Mouse (Mus musculus): ENCODE measurements around the gene Wbp4. TPM values are rescaled to one million over a fixed set of nuclear protein-coding genes. Genes with fewer than 3 reads are reported as not detected.

Gene Wbp4
- total and polyA plus RNA-seq, 2 experiments: 2.5 to 7.7 TPM

GRCm38 (mm10) chr14:79515511-79516242, 34.4 kb upstream of the Wbp4 start:
- Histone ChIP-seq H3K4me1 (ENCODE audit: control insufficient read depth, insufficient read depth, low read length) (peaks cover 18% of the 10 kb centered on the region), H3K79me2 (ENCODE audit: control insufficient read depth, insufficient read depth, low read length) (peaks cover 49% of the 10 kb centered on the region), H3K36me3 (ENCODE audit: control insufficient read depth, insufficient read depth, low read length) (no peaks in the 10 kb centered on the region), H3K4me3 (ENCODE audit: insufficient read depth, low read depth, low read length) (no peak overlapping the region), H3K27me3 (ENCODE audit: control insufficient read depth, insufficient read depth, low read length) (no peaks in the 10 kb centered on the region), H3K27ac (replicated peaks; ENCODE audit: insufficient read depth, low read depth, low read length) (no peak overlapping the region), H3K9ac (ENCODE audit: low read depth, low read length) (no peak overlapping the region)
- 50% methylated on average over 8 of the region's 8 CpGs for WGBS
- TF ChIP-seq POLR2A (IDR thresholded peaks at IDR 0.05; ENCODE audit: extremely low read depth, insufficient read depth, low read length): no peak
- DNase-seq (ENCODE audit: extremely low read depth, low read depth, low spot score): no peak

GRCm38 (mm10) chr14:79515100-79515499, 33.8 kb upstream of the Wbp4 start:
- no peak overlapping the region for H3K27ac ChIP-seq (replicated peaks; ENCODE audit: insufficient read depth, low read depth, low read length)
- no peaks in the 10 kb centered on the region for H3K36me3 ChIP-seq (ENCODE audit: control insufficient read depth, insufficient read depth, low read length)
- WGBS: 35% methylated on average over 8 of the region's 8 CpGs
- no peak overlapping the region for H3K4me3 ChIP-seq (ENCODE audit: insufficient read depth, low read depth, low read length)
- H3K79me2 ChIP-seq (ENCODE audit: control insufficient read depth, insufficient read depth, low read length): peaks cover 53% of the 10 kb centered on the region
- DNase-seq (ENCODE audit: extremely low read depth, low read depth, low spot score): no peak
- no peaks in the 10 kb centered on the region for H3K27me3 ChIP-seq (ENCODE audit: control insufficient read depth, insufficient read depth, low read length)
- TF ChIP-seq CTCF (IDR thresholded peaks at IDR 0.05; ENCODE audit: low read depth, low read length): no peak
- TF ChIP-seq POLR2A (IDR thresholded peaks at IDR 0.05; ENCODE audit: extremely low read depth, insufficient read depth, low read length): no peak
- H3K4me1 ChIP-seq (ENCODE audit: control insufficient read depth, insufficient read depth, low read length): peaks cover 18% of the 10 kb centered on the region
- no peak overlapping the region for H3K9ac ChIP-seq (ENCODE audit: low read depth, low read length)

GRCm38 (mm10) chr14:79513951-79514350, 32.6 kb upstream of the Wbp4 start:
- peaks cover 52% of the 10 kb centered on the region for H3K79me2 ChIP-seq (ENCODE audit: control insufficient read depth, insufficient read depth, low read length)
- H3K36me3 ChIP-seq (ENCODE audit: control insufficient read depth, insufficient read depth, low read length): no peaks in the 10 kb centered on the region
- no peaks in the 10 kb centered on the region for H3K27me3 ChIP-seq (ENCODE audit: control insufficient read depth, insufficient read depth, low read length)
- no peak for TF ChIP-seq POLR2A (IDR thresholded peaks at IDR 0.05; ENCODE audit: extremely low read depth, insufficient read depth, low read length)
- peak; percentile 18; the same call in 1 of the 2 replicates for TF ChIP-seq CTCF (IDR thresholded peaks at IDR 0.05; ENCODE audit: low read depth, low read length)
- 80% methylated on average over 2 of the region's 2 CpGs for WGBS
- no peak overlapping the region for H3K9ac ChIP-seq (ENCODE audit: low read depth, low read length)
- peaks cover 22% of the 10 kb centered on the region for H3K4me1 ChIP-seq (ENCODE audit: control insufficient read depth, insufficient read depth, low read length)
- H3K27ac ChIP-seq (replicated peaks; ENCODE audit: insufficient read depth, low read depth, low read length): no peak overlapping the region
- DNase-seq (ENCODE audit: extremely low read depth, low read depth, low spot score): no peak
- H3K4me3 ChIP-seq (ENCODE audit: insufficient read depth, low read depth, low read length): no peak overlapping the region

GRCm38 (mm10) chr14:79511521-79511920, 30.2 kb upstream of the Wbp4 start:
- no peak overlapping the region for H3K27ac ChIP-seq (replicated peaks; ENCODE audit: insufficient read depth, low read depth, low read length)
- no peak overlapping the region for H3K4me3 ChIP-seq (ENCODE audit: insufficient read depth, low read depth, low read length)
- WGBS: 63% methylated on average over 1 of the region's 1 CpGs

GRCm38 (mm10) chr14:79508662-79509305, 27.5 kb upstream of the Wbp4 start:
- Histone ChIP-seq H3K27ac (replicated peaks; ENCODE audit: insufficient read depth, low read depth, low read length) (peak overlapping the region; percentile 55), H3K4me3 (ENCODE audit: insufficient read depth, low read depth, low read length) (no peak overlapping the region; the same call in 1 of the 2 replicates), H3K9ac (ENCODE audit: low read depth, low read length) (no peak overlapping the region), H3K79me2 (ENCODE audit: control insufficient read depth, insufficient read depth, low read length) (peaks cover 43% of the 10 kb centered on the region), H3K36me3 (ENCODE audit: control insufficient read depth, insufficient read depth, low read length) (no peaks in the 10 kb centered on the region), H3K27me3 (ENCODE audit: control insufficient read depth, insufficient read depth, low read length) (no peaks in the 10 kb centered on the region), H3K4me1 (ENCODE audit: control insufficient read depth, insufficient read depth, low read length) (peaks cover 27% of the 10 kb centered on the region)
- TF ChIP-seq POLR2A (IDR thresholded peaks at IDR 0.05; ENCODE audit: extremely low read depth, insufficient read depth, low read length): no peak
- TF ChIP-seq CTCF (IDR thresholded peaks at IDR 0.05; ENCODE audit: low read depth, low read length): no peak
- peak; percentile 87 for DNase-seq (ENCODE audit: extremely low read depth, low read depth, low spot score)
- WGBS: 15% methylated on average over 9 of the region's 9 CpGs

More at GRCm38 (mm10) chr14:79511521-79511920, 30.2 kb upstream of the Wbp4 start:
- Histone ChIP-seq H3K36me3 (ENCODE audit: control insufficient read depth, insufficient read depth, low read length) (no peaks in the 10 kb centered on the region), H3K9ac (ENCODE audit: low read depth, low read length) (no peak overlapping the region), H3K79me2 (ENCODE audit: control insufficient read depth, insufficient read depth, low read length) (peaks cover 43% of the 10 kb centered on the region), H3K27me3 (ENCODE audit: control insufficient read depth, insufficient read depth, low read length) (no peaks in the 10 kb centered on the region), H3K4me1 (ENCODE audit: control insufficient read depth, insufficient read depth, low read length) (peaks cover 24% of the 10 kb centered on the region)
- DNase-seq (ENCODE audit: extremely low read depth, low read depth, low spot score): no peak
- TF ChIP-seq POLR2A (IDR thresholded peaks at IDR 0.05; ENCODE audit: extremely low read depth, insufficient read depth, low read length): no peak
- TF ChIP-seq CTCF (IDR thresholded peaks at IDR 0.05; ENCODE audit: low read depth, low read length): no peak

GRCm38 (mm10) chr14:79507846-79508245, 26.5 kb upstream of the Wbp4 start:
- Histone ChIP-seq H3K36me3 (ENCODE audit: control insufficient read depth, insufficient read depth, low read length) (no peaks in the 10 kb centered on the region), H3K79me2 (ENCODE audit: control insufficient read depth, insufficient read depth, low read length) (peaks cover 38% of the 10 kb centered on the region), H3K27me3 (ENCODE audit: control insufficient read depth, insufficient read depth, low read length) (no peaks in the 10 kb centered on the region), H3K9ac (ENCODE audit: low read depth, low read length) (peak overlapping the region; percentile 10; the same call in 1 of the 2 replicates), H3K27ac (replicated peaks; ENCODE audit: insufficient read depth, low read depth, low read length) (peak overlapping the region; percentile 55), H3K4me1 (ENCODE audit: control insufficient read depth, insufficient read depth, low read length) (peaks cover 26% of the 10 kb centered on the region), H3K4me3 (ENCODE audit: insufficient read depth, low read depth, low read length) (no peak overlapping the region)
- no peak for TF ChIP-seq CTCF (IDR thresholded peaks at IDR 0.05; ENCODE audit: low read depth, low read length)
- TF ChIP-seq POLR2A (IDR thresholded peaks at IDR 0.05; ENCODE audit: extremely low read depth, insufficient read depth, low read length): no peak
- WGBS: 18% methylated on average over 1 of the region's 1 CpGs
- DNase-seq (ENCODE audit: extremely low read depth, low read depth, low spot score): peak; percentile 69
